Mouse (Mus musculus) heart, adult 2 months (tissue): ENCODE results near the gene Olfr263.

Experiments used
- CTCF ChIP-seq: fragments of 200-600 bp; IDR thresholded peaks from 2 replicates; pipeline ENCODE4 v1.8.1; 2022; ENCODE audit warnings: antibody characterized with exemption, mild to moderate bottlenecking, moderate library complexity
- POLR2A ChIP-seq: fragments of 200-500 bp; IDR thresholded peaks from 2 replicates; pipeline ENCODE4 v1.6.1; 2011; ENCODE audit warnings: mild to moderate bottlenecking, low read depth, low read length, control low read depth; ENCODE audit not compliant: insufficient read depth

- no peak for TF ChIP-seq CTCF
- no peak for TF ChIP-seq POLR2A
These were observed 56.1 kb downstream of the Olfr263 start for GRCm38 (mm10) chr13:21185521-21185920.
